Mouse (Mus musculus) stomach, postnatal 0 days (tissue): ENCODE measurements around the gene Akt2.

Experiments
- CTCF ChIP-seq: IDR thresholded peaks from 2 replicates; pipeline ENCODE4 v1.5.1; 2016; ENCODE audit warnings: antibody characterized with exemption, low read depth, mild to moderate bottlenecking, moderate library complexity
- EP300 ChIP-seq: optimal IDR thresholded peaks from 2 replicates; pipeline ENCODE3; 2016; ENCODE audit warnings: antibody characterized with exemption

GRCm38 (mm10) chr7:27578465-27578864 lies 12.9 kb upstream of the Akt2 start:
- TF ChIP-seq CTCF: no peak
- no peak for TF ChIP-seq EP300
